Mouse (Mus musculus) splenic B cell, adult 2 months (primary cell): ENCODE data around the gene Gal3st2b.
"Not testable (repeated sequence)": the region's sequence is repeated elsewhere in the genome, so short reads cannot be mapped to it uniquely, and the experiment has no call there.

Source experiments
- DNase-seq: peaks from one replicate; pipeline ENCODE4 v3.0.0-alpha.2; 2011; ENCODE audit warnings: low read depth, low spot score
- H3K27me3 ChIP-seq: 2 replicates; pipeline ENCODE4 v1.6.1; 2012; ENCODE audit warnings: mild to moderate bottlenecking, low read length, moderate library complexity, mixed read lengths; ENCODE audit not compliant: control insufficient read depth, poor library complexity, insufficient read depth, severe bottlenecking
- H3K36me3 ChIP-seq: 2 replicates; pipeline ENCODE4 v1.6.1; 2012; ENCODE audit warnings: mild to moderate bottlenecking, low read length, moderate library complexity, mixed read lengths; ENCODE audit not compliant: control insufficient read depth, poor library complexity, insufficient read depth, severe bottlenecking

The Gal3st2b gene

DNA sequence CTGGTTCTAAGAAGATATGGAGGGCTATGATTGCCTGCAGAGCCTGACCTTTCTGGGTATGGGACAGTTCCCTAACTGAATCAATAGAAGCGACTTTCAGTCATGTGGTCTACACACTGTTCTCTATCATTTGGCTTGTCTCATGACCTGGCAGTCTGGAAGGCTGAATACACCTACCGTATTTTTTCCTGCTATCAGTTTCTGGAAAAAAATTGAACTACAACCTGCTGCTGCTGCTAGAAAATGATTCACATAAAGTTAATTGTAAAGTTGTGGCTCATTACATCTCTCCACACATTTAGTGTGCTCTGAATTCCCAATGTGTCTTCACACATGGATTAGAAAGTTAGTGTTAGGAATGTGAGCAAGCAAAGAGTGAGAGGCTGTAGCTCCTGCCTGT is at the start of gene Gal3st2b:
Gene Gal3st2b (plus strand): TSS at position 301 of the 400 bp plus-strand sequence.
- not testable (repeated sequence) for DNase-seq, H3K36me3 ChIP-seq, H3K27me3 ChIP-seq

DNA sequence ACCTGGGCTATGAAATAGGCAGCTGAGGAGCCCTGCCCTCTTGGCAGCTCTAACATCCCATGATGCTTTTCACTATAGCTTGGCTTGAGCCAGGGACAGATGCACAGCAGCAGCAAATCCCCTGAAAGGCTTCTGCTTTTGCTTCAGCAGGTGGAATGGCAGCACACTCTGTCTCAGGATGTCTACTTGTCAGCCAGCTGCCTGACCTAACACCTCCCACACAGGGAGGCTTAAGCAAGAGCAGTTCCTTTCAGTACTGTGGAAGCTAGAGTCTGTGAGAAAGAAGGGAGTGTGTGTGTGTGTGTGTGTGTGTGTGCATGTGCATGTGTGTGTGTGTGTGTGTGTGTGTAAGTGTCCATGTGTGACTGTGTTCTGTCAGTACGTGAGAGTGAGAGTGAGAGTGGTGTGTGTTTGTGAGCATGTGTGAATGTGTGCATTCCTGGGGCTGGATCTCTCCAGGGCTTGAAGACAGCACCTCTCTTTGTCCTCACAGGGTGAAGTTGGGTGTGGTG is 46.5 kb upstream of the Gal3st2b start:
- H3K27me3 ChIP-seq, DNase-seq: not testable (repeated sequence)

DNA sequence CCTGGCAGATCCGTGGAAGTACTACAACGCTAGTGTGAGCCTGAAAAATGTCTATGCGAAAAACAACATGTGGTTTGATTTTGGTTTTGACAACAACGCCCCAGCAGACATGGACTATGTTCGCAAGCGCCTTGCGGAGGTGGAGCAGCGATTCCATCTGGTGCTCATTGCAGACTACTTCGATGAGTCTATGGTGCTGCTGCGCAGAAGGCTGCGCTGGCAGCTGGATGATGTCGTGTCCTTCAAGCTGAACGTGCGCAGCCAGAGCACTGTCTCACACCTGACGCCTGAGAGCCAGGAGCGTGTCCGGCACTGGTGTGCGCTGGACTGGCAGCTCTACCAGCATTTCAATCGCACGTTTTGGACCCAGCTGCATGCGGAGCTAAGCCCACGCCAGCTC is 43.7 kb upstream of the Gal3st2b start:
- not testable (repeated sequence) for DNase-seq, H3K27me3 ChIP-seq, H3K36me3 ChIP-seq

More for the DNA sequence above, 46.5 kb upstream of the Gal3st2b start:
- not testable (repeated sequence) for H3K36me3 ChIP-seq

DNA sequence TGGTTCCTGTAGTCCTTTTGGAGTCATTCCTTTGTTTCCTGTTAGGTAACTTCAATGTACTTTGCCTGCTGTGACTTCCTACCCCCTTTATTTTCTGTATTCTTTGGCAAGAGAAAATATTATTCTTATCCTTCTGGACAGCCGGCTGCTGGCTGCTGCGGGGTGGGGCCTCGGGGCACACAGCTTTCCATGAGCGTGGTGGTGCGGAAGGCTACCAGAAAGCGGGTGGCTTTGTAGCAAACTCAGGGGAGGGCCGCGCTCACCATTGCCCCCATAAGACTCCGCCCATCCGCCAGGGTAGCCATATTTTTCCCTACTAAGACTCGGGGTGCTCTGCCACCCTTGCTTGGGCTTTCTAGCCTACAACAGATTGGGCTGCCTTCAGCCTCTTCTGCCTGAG is 36.3 kb upstream of the Gal3st2b start:
- H3K36me3 ChIP-seq, H3K27me3 ChIP-seq, DNase-seq: not testable (repeated sequence)

DNA sequence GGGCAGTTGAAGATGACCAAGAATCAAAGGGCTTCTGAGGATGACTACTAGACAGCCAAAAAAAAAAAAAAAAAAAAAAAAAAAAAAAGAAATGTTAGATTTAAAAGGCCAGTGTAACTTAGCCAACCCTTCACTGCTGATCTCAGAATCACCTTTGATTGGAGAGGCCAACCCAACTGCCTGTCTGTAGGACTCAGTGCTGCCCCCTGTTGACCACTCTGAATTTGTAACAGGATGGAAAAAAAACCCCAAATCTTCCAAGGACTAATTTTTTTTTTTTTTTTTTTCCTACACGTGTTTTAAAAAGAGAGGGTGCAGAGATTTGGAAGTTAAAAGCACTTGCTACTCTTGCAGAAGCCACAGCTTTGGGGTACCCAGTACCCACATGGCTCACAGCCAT is 27.2 kb upstream of the Gal3st2b start:
- H3K36me3 ChIP-seq, H3K27me3 ChIP-seq: not testable (repeated sequence)
- peak; percentile 1 for DNase-seq

DNA sequence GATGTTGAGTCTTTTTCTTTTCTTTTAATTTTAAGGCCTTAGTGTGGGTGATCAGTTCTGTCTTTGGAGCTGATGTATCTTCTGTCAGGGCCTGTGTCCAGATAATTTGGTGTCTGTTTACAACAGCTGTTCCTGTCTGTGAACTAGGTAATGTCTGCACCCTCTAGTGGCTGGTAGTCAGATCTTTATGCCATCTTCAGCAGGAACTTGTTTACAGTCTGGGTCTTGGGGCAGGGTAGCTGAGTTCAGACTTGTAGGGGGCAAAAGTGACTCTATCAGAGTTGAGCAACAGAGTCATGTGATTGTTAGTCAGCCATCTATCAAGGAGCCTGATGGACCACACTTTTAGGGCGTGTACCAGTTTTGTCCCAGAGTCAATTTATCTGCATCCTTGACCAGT is 20.7 kb upstream of the Gal3st2b start:
- DNase-seq, H3K27me3 ChIP-seq, H3K36me3 ChIP-seq: not testable (repeated sequence)

DNA sequence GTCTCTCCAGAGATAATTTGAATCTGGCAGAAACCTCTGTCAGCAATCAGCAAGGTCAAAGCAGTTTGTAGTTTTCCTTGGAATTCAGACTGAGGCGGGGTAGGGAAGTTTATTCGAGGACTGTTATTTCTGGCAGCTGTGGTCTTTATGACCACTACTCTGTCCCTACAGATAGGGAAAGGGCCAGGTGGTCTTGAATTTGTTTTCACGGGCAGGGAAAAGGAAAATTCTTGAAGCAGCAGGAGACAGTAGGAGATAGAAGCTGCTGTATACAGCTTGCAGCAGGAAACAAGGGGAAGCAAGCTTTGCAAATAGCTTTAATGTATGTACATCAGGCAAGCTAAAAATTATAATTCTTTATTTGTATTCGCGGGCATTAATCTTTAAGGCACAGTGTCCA is 16.8 kb upstream of the Gal3st2b start:
- not testable (repeated sequence) for H3K36me3 ChIP-seq, H3K27me3 ChIP-seq, DNase-seq

DNA sequence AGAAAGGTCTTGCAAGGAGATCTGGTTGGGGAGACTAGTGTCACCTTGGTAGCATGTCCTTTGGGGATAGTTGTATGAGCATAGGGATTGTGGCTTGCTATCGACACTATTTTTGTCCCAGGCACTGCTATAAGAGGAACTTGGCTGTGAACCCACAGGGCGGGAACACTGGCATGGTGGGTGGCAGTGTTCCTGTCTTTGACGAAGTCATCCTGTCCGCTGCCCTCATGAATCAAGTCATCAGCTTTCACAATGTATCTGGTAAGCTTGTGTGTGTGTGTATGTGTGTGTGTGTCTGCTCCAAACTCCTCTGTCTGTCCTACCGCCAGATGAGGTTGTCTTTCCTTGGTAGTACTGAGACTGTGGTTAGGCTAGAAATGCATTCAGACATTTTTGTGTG is 11.4 kb upstream of the Gal3st2b start:
- not testable (repeated sequence) for H3K27me3 ChIP-seq, DNase-seq, H3K36me3 ChIP-seq

DNA sequence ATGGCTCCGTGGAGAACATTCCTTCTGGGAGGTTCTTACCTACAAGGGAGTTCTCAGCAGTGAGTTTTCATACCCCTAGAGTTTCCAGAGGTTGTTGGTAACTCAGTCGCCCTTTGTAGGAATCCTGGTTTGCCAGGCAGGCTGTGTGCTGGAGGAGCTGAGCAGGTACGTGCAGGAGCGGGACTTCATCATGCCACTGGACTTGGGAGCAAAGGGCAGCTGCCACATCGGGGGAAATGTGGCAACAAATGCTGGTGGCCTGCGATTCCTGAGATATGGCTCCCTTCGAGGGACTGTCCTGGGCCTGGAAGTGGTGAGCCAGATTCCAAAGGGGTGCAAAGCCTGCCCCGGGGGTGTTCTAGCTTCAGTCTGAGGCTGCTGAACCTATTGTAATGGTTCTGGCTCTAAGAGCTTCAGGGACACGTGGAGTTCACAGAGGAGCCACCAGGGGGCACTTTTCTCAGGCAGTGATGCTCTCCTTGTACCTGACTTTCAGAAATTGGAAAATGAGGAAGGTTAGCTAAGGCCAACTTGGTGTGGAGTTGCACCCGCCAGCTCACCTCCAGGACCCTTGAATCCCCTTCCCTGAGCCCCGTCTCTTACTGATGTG is 9.0 kb upstream of the Gal3st2b start:
- DNase-seq, H3K27me3 ChIP-seq, H3K36me3 ChIP-seq: not testable (repeated sequence)

DNA sequence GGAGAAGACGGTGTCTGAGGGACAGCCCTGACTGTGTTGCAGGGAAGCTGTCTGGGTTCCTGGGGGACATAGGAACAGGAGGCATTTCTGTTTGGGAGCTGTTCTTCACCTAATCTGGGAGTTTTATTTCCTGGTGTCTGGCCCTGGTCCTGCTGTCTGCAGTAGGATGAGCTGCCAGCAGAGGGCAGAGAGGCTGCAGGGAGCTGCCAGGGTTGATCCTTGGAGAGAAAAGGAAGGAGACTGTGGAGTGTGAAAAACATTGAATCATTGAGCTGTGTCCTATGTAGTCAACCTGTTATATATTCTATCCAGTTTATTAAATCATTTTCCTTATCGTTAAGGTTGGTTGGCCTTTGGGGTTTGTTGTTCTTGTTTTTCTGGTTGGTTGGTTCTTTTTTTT is 6.2 kb upstream of the Gal3st2b start:
- DNase-seq, H3K36me3 ChIP-seq, H3K27me3 ChIP-seq: not testable (repeated sequence)

DNA sequence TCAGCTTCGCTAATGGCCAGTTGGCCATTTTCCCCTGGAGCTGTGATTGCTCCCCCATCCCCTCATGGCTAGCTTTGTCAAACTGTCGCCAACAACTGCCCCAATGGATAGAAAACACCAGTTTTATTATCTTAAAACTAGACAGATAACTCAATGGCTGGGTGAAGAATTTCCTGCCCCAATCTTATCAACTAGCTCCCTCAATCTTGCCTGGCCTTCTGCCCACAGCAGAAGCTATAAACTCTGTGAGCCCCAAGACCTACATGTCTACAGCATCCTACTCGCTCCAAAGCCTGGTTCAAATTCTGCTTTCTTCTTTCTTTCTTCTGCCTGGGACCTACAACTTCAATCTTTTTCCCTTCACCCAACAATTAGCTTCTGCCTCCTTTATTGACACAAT is 951 bp upstream of the Gal3st2b start:
- H3K27me3 ChIP-seq, H3K36me3 ChIP-seq, DNase-seq: not testable (repeated sequence)

DNA sequence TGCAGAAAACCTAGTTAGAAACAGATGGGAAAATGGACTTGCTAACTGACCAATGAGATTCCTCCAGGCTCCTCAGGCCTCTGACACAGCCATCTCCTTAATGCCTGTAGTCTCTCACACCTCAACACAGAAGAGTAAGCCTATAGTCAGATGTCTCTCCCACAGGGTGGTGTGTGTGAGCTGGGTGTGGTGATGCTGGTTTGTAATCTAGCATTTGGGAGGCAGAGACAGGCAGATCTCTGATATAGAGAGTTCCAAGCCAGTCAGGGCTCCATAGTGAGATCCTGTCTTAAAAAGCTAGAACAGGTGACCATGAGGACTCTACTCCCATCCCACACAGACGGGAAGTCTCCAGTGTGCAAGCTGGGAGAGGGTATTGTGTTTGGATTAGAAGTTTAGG is 664 bp downstream of the Gal3st2b start:
- H3K36me3 ChIP-seq, H3K27me3 ChIP-seq, DNase-seq: not testable (repeated sequence)

DNA sequence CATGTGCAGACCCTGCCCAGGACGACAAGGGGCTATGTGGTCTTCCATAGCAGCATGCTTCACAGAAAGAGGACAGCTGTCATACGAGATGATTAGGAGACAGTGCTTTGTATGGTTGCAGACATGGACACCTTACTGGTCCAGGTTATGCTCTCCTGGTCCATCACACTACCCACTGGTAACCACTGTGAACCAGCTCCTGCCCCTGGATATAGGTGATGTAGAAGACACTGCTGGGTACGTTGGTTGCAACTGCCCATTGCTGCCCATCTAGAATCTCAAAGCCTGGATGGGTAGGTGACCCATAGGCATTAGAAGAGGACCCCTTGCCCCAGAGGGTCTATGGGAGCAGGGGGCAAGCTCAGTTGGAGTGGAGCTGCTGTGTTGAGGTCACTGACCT is 1.2 kb downstream of the Gal3st2b start:
- H3K27me3 ChIP-seq, H3K36me3 ChIP-seq, DNase-seq: not testable (repeated sequence)

DNA sequence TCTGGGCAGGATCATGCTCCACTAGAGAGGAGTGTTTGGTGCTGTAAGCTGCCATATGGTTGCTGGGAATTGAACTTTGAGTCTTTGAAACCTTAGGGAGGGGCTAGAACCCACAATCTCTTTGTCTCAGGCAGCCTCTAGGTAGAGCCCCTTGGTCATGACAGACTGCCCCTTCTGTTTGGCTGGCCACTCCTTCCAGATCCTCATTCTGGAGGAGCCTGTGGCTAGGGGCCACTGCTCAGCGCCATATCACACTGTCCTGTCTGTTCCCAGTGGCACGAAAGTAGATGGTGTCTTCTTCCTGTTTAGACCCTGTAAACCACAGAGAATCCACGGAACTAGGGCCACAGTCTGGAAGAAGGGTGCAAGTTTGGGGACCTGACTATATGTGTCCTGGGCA is 4.5 kb downstream of the Gal3st2b start:
- H3K36me3 ChIP-seq, H3K27me3 ChIP-seq, DNase-seq: not testable (repeated sequence)

DNA sequence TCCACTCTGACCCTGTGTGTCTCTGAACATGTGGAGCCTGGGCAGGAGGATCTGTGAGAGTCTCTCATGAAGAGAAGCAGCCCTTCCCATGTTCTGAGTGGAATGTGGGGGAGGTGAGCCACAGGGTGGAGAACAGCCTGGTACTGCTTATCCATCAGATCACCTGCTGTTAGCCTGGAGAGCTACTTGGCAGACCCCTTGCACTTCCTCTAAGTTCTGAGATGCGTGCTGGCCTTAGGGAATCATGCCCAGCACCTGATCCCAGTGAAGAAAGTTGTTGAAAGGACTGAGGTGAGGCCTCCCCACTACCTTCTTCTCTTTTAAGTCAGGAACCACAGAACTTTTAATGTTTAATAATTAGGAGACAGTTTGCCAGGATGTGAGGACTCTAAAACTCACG is 5.0 kb downstream of the Gal3st2b start:
- not testable (repeated sequence) for H3K36me3 ChIP-seq, DNase-seq, H3K27me3 ChIP-seq

DNA sequence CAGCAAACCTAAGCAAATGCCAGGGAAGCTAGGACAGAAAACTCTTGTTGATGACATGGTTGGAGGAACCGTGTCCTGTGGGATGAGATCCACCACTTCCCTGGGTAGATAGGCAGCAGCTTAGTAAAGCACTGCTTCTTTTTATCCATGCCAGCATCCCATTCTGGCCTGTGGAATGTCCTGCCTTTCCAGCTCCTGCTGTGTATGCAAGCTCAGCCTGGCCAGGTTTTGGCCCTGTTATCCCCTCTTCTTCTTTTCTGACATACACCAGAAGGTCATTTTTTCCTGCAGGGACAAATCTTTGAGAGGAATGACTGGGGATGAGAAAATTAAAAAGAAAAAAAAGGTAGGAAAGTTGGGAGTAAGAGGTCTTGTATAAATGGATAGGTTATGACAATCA is 17.3 kb downstream of the Gal3st2b start:
- not testable (repeated sequence) for H3K27me3 ChIP-seq, H3K36me3 ChIP-seq, DNase-seq
